ENCODE assay signal across 20 mouse cellular contexts in genomic region chr14:20999617-21000016, GRCm38 (mm10). TPM values are rescaled to one million over a fixed set of nuclear protein-coding genes. Genes with fewer than 3 reads are reported as not detected.
A peak's percentile ranks its signal among the peaks of the same experiment; 100 is the strongest.
DNase-seq lines count a peak whose midpoint lies in the region; ATAC-seq and TF ChIP-seq lines count a peak whose summit lies in the region.
"Had no signal": no experiment of that assay in that cellular context is flagged by ENCODE, and none has a peak within 500 bp of the region (broad histone marks: within the 10 kb centered on the region; RNA-seq: fewer than 3 reads in every experiment).

No protein-coding gene starts in this region.

- DNase-seq in layer of hippocampus, adult 2 months (ENCODE audit: low spot score in 2 of 2) = no peak
- DNase-seq in layer of hippocampus, postnatal 36 days = no peak
- DNase-seq in lung, postnatal 25 days (ENCODE audit: low spot score) = no peak
- no peak for DNase-seq in urinary bladder, postnatal 36 days (ENCODE audit: low spot score in 2 of 2)
- DNase-seq: adrenal gland, adult 2 months; adrenal gland, postnatal 10 days; adrenal gland, postnatal 25 days; cerebellum, adult 11-12 months; cerebellum, adult 2 months; cerebellum, adult 9-10 months; cerebellum, postnatal 10 days; cerebellum, postnatal 25 days had no signal

- H3K4me1 ChIP-seq in intestine, embryonic 15.5 days (replicated peaks) = no peaks in the 10 kb centered on the region
- H3K4me1 ChIP-seq in intestine, postnatal 0 days (replicated peaks; ENCODE audit: control insufficient read depth, insufficient read depth, low read length) = no peaks in the 10 kb centered on the region
- peaks cover 9% of the 10 kb centered on the region for H3K4me1 ChIP-seq in lung, embryonic 16.5 days (replicated peaks; ENCODE audit: control insufficient read depth, insufficient read depth, low read length)
- H3K4me1 ChIP-seq in intestine, embryonic 16.5 days (ENCODE audit: control insufficient read depth, insufficient read depth, low read length) = no peaks in the 10 kb centered on the region
- H3K4me1 ChIP-seq: embryonic facial prominence, embryonic 10.5 days; embryonic facial prominence, embryonic 12.5 days had no signal

- ATAC-seq in intestine, embryonic 15.5 days = peak; percentile 53; the same call in 1 of the 2 replicates
- ATAC-seq in intestine, postnatal 0 days = no peak
- no peak for ATAC-seq in lung, embryonic 16.5 days (ENCODE audit: low read depth)
- peak; percentile 56; the same call in 1 of the 2 replicates for ATAC-seq in intestine, embryonic 16.5 days
- ATAC-seq: forebrain, embryonic 13.5 days; forebrain, embryonic 15.5 days had no signal

- no peak overlapping the region for H3K4me3 ChIP-seq in intestine, embryonic 15.5 days (replicated peaks)
- H3K4me3 ChIP-seq in intestine, postnatal 0 days (ENCODE audit: low read depth, low read length) = no peak overlapping the region
- H3K4me3 ChIP-seq in layer of hippocampus, adult 2 months = no peak overlapping the region
- no peak overlapping the region for H3K4me3 ChIP-seq in lung, embryonic 16.5 days (ENCODE audit: low read length)
- H3K4me3 ChIP-seq in intestine, embryonic 16.5 days (ENCODE audit: low read length) = no peak overlapping the region
- H3K4me3 ChIP-seq: embryonic facial prominence, embryonic 10.5 days; embryonic facial prominence, embryonic 12.5 days; forebrain, embryonic 13.5 days; forebrain, embryonic 15.5 days had no signal

- H3K27me3 ChIP-seq in intestine, embryonic 15.5 days (replicated peaks) = no peaks in the 10 kb centered on the region
- no peaks in the 10 kb centered on the region for H3K27me3 ChIP-seq in intestine, postnatal 0 days (replicated peaks; ENCODE audit: control insufficient read depth, insufficient read depth, low read length)
- no peaks in the 10 kb centered on the region for H3K27me3 ChIP-seq in lung, embryonic 16.5 days (ENCODE audit: control insufficient read depth, insufficient read depth, low read depth, low read length)
- H3K27me3 ChIP-seq in intestine, embryonic 16.5 days (replicated peaks; ENCODE audit: control insufficient read depth, insufficient read depth, low read length) = no peaks in the 10 kb centered on the region
- H3K27me3 ChIP-seq: embryonic facial prominence, embryonic 12.5 days; forebrain, embryonic 13.5 days; forebrain, embryonic 15.5 days had no signal

- peaks cover 9% of the 10 kb centered on the region; the same call in 1 of the 2 replicates for H3K36me3 ChIP-seq in intestine, embryonic 15.5 days
- H3K36me3 ChIP-seq in intestine, postnatal 0 days (ENCODE audit: control insufficient read depth, insufficient read depth) = peaks cover 46% of the 10 kb centered on the region
- H3K36me3 ChIP-seq in lung, embryonic 16.5 days (ENCODE audit: control insufficient read depth, insufficient read depth, low read length) = peaks cover 7% of the 10 kb centered on the region; the same call in 1 of the 2 replicates
- no peaks in the 10 kb centered on the region for H3K36me3 ChIP-seq in intestine, embryonic 16.5 days (ENCODE audit: control insufficient read depth, insufficient read depth, low read length)
- H3K36me3 ChIP-seq: forebrain, embryonic 15.5 days had no signal

- TF ChIP-seq CTCF in intestine, postnatal 0 days (IDR thresholded peaks at IDR 0.05; ENCODE audit: low read depth) = no peak
- no peak for TF ChIP-seq CTCF in layer of hippocampus, adult 2 months (conservative IDR thresholded peaks at IDR 0.05)

- H3K27ac ChIP-seq in intestine, embryonic 15.5 days = no peak overlapping the region
- no peak overlapping the region for H3K27ac ChIP-seq in intestine, postnatal 0 days (ENCODE audit: low read depth, low read length)
- peak overlapping the region; percentile 48; the same call in 1 of the 2 replicates for H3K27ac ChIP-seq in layer of hippocampus, adult 2 months
- peak overlapping the region; percentile 12; the same call in 1 of the 2 replicates for H3K27ac ChIP-seq in lung, embryonic 16.5 days (ENCODE audit: low read length)
- no peak overlapping the region for H3K27ac ChIP-seq in intestine, embryonic 16.5 days (ENCODE audit: low read length)
- H3K27ac ChIP-seq: embryonic facial prominence, embryonic 10.5 days; embryonic facial prominence, embryonic 12.5 days; forebrain, embryonic 13.5 days; forebrain, embryonic 15.5 days had no signal

- H3K4me2 ChIP-seq in intestine, embryonic 15.5 days (replicated peaks) = no peak overlapping the region
- no peak overlapping the region for H3K4me2 ChIP-seq in intestine, postnatal 0 days (replicated peaks; ENCODE audit: low read depth)
- H3K4me2 ChIP-seq in lung, embryonic 16.5 days (ENCODE audit: low read depth, low read length) = no peak overlapping the region
- H3K4me2 ChIP-seq in intestine, embryonic 16.5 days (ENCODE audit: low read depth, low read length) = no peak overlapping the region
- H3K4me2 ChIP-seq: embryonic facial prominence, embryonic 12.5 days; forebrain, embryonic 13.5 days; forebrain, embryonic 15.5 days had no signal

- 60% methylated on average over 4 of the region's 4 CpGs for WGBS in intestine, embryonic 15.5 days
- WGBS in intestine, postnatal 0 days = 37% methylated on average over 4 of the region's 4 CpGs
- 64% methylated on average over 4 of the region's 4 CpGs for WGBS in lung, embryonic 16.5 days
- WGBS in intestine, embryonic 16.5 days = 62% methylated on average over 4 of the region's 4 CpGs

- no peaks in the 10 kb centered on the region for H3K9me3 ChIP-seq in intestine, embryonic 15.5 days
- no peaks in the 10 kb centered on the region for H3K9me3 ChIP-seq in intestine, postnatal 0 days (ENCODE audit: control insufficient read depth)
- no peaks in the 10 kb centered on the region for H3K9me3 ChIP-seq in lung, embryonic 16.5 days (ENCODE audit: control insufficient read depth, low read length)
- no peaks in the 10 kb centered on the region for H3K9me3 ChIP-seq in intestine, embryonic 16.5 days (ENCODE audit: control insufficient read depth, low read length)
- H3K9me3 ChIP-seq: embryonic facial prominence, embryonic 10.5 days; embryonic facial prominence, embryonic 12.5 days; forebrain, embryonic 13.5 days; forebrain, embryonic 15.5 days had no signal

- H3K9ac ChIP-seq in intestine, embryonic 15.5 days = no peak overlapping the region
- no peak overlapping the region for H3K9ac ChIP-seq in intestine, postnatal 0 days (ENCODE audit: low read depth, low read length)
- no peak overlapping the region for H3K9ac ChIP-seq in lung, embryonic 16.5 days (ENCODE audit: low read length)
- H3K9ac ChIP-seq in intestine, embryonic 16.5 days (ENCODE audit: low read depth, low read length) = no peak overlapping the region
- H3K9ac ChIP-seq: embryonic facial prominence, embryonic 12.5 days; forebrain, embryonic 13.5 days; forebrain, embryonic 15.5 days had no signal

RNA-seq across cellular contexts. Expression of gene Ap3m1, which starts 52.7 kb away (rescaled TPM):
- polyA plus RNA-seq in intestine, embryonic 15.5 days (2015; fragmentation: Nextera tagmentation; extraction: Ambion mirVana) = 70.2 and 79.0 TPM in 2 replicates
- polyA plus RNA-seq in intestine, postnatal 0 days (2015; fragmentation: Nextera tagmentation; extraction: Ambion mirVana) = 58.8 and 60.0 TPM in 2 replicates
- total RNA-seq in layer of hippocampus, adult 2 months (2021) = 10 to 100 TPM; 67.0 to 70.9 TPM
- 10 to 100 TPM; 76.3 to 78.0 TPM for total RNA-seq in layer of hippocampus, postnatal 36 days (2021)
- polyA plus RNA-seq in lung, embryonic 16.5 days (2015; fragmentation: Nextera tagmentation; extraction: Ambion mirVana) = 63.9 and 83.5 TPM in 2 replicates
- 82.1 and 93.0 TPM in 2 replicates for polyA plus RNA-seq in intestine, embryonic 16.5 days (2015; fragmentation: Nextera tagmentation; extraction: Ambion mirVana)

RNA-seq across cellular contexts. Expression of gene Adk, which starts 52.8 kb away (rescaled TPM):
- polyA plus RNA-seq in intestine, embryonic 15.5 days (2015; fragmentation: Nextera tagmentation; extraction: Ambion mirVana) = 215 and 230 TPM in 2 replicates
- 240 and 254 TPM in 2 replicates for polyA plus RNA-seq in intestine, postnatal 0 days (2015; fragmentation: Nextera tagmentation; extraction: Ambion mirVana)
- total RNA-seq in layer of hippocampus, adult 2 months (2021) = 10 to 100 TPM; 62.5 to 72.3 TPM
- 10 to 100 TPM; 62.6 to 77.3 TPM for total RNA-seq in layer of hippocampus, postnatal 36 days (2021)
- polyA plus RNA-seq in lung, embryonic 16.5 days (2015; fragmentation: Nextera tagmentation; extraction: Ambion mirVana) = 195 TPM in 2 replicates
- 244 and 262 TPM in 2 replicates for polyA plus RNA-seq in intestine, embryonic 16.5 days (2015; fragmentation: Nextera tagmentation; extraction: Ambion mirVana)

Comparison
In these comparisons a context has a peak if more than half of its experiments do, and no peak if none do; other contexts are left out.
1. ATAC-seq: peak in intestine, embryonic 15.5 days (single experiment) and intestine, embryonic 16.5 days (single experiment); none in intestine, postnatal 0 days (single experiment) and lung, embryonic 16.5 days (single experiment).
2. H3K27ac ChIP-seq: peak in layer of hippocampus, adult 2 months (single experiment) and lung, embryonic 16.5 days (single experiment); none in intestine, embryonic 15.5 days (single experiment), intestine, postnatal 0 days (single experiment) and intestine, embryonic 16.5 days (single experiment).